Mouse (Mus musculus): Measurements from ENCODE around the gene Gstt2. TPM values are rescaled to one million over a fixed set of nuclear protein-coding genes. Genes with fewer than 3 reads are reported as not detected.

Gene Gstt2
- polyA plus RNA-seq, 2 experiments: 36.4 to 43.7 TPM

- Histone ChIP-seq H3K27ac (no peak overlapping the region), H3K9ac (replicated peaks) (no peak overlapping the region), H3K27me3 (ENCODE audit: control insufficient read depth, insufficient read depth, low read length) (no peaks in the 10 kb centered on the region), H3K4me3 (ENCODE audit: insufficient read depth in 1 of 2, low read depth in 2 of 2, low read length in 2 of 2) (no peak overlapping the region), H3K4me2 (ENCODE audit: low read depth) (peak overlapping the region; percentile 65), H3K36me3 (replicated peaks; ENCODE audit: control insufficient read depth, insufficient read depth, low read depth) (no peaks in the 10 kb centered on the region), H3K4me1 (replicated peaks; ENCODE audit: control insufficient read depth in 2 of 2, insufficient read depth in 2 of 2, low read length in 1 of 2) (peaks cover 5 to 13% of the 10 kb centered on the region in 2 experiments), H3K9me3 (ENCODE audit: control insufficient read depth, low read length) (no peaks in the 10 kb centered on the region)
- no peak for DNase-seq (ENCODE audit: low read depth in 3 of 3, low spot score in 3 of 3)
- WGBS (ENCODE audit: insufficient replicate concordance): 53% methylated on average over 10 of the region's 10 CpGs
- no peak for TF ChIP-seq CTCF (IDR thresholded peaks at IDR 0.05; ENCODE audit: low read depth)
- no peak for ATAC-seq (ENCODE audit: insufficient read depth)
Observed at GRCm38 (mm10) chr10:75873543-75874170, 36.4 kb upstream of the Gstt2 start.

- Histone ChIP-seq H3K4me1 (replicated peaks; ENCODE audit: control insufficient read depth in 2 of 2, insufficient read depth in 2 of 2, low read length in 1 of 2) (peaks cover 5 to 13% of the 10 kb centered on the region in 2 experiments), H3K27me3 (ENCODE audit: control insufficient read depth, insufficient read depth, low read length) (no peaks in the 10 kb centered on the region), H3K9me3 (ENCODE audit: control insufficient read depth, low read length) (no peaks in the 10 kb centered on the region), H3K27ac (no peak overlapping the region), H3K4me2 (ENCODE audit: low read depth) (peak overlapping the region; percentile 65), H3K36me3 (replicated peaks; ENCODE audit: control insufficient read depth, insufficient read depth, low read depth) (no peaks in the 10 kb centered on the region), H3K9ac (replicated peaks) (no peak overlapping the region), H3K4me3 (ENCODE audit: insufficient read depth in 1 of 2, low read depth in 2 of 2, low read length in 2 of 2) (peak overlapping the region; percentile 47 to 63)
- no peak for DNase-seq (ENCODE audit: low read depth in 3 of 3, low spot score in 3 of 3)
- peak; percentile 80 for ATAC-seq (ENCODE audit: insufficient read depth)
- no peak for TF ChIP-seq EP300 (IDR thresholded peaks at IDR 0.05; ENCODE audit: low read depth)
- TF ChIP-seq CTCF (IDR thresholded peaks at IDR 0.05; ENCODE audit: low read depth): no peak
- WGBS (ENCODE audit: insufficient replicate concordance): 5% methylated on average over 11 of the region's 11 CpGs
Observed at GRCm38 (mm10) chr10:75872915-75873542, 35.8 kb upstream of the Gstt2 start.

GRCm38 (mm10) chr10:75872025-75872914 lies 35.0 kb upstream of the Gstt2 start:
- H3K9me3 ChIP-seq (ENCODE audit: control insufficient read depth, low read length): no peaks in the 10 kb centered on the region
- 24% methylated on average over 10 of the region's 10 CpGs for WGBS (ENCODE audit: insufficient replicate concordance)
- TF ChIP-seq EP300 (IDR thresholded peaks at IDR 0.05; ENCODE audit: low read depth) (no peak), CTCF (IDR thresholded peaks at IDR 0.05; ENCODE audit: low read depth) (no peak)
- peak; percentile 37; the same call in 1 of the 2 replicates for ATAC-seq (ENCODE audit: insufficient read depth)
- H3K4me3 ChIP-seq (ENCODE audit: insufficient read depth in 1 of 2, low read depth in 2 of 2, low read length in 2 of 2): peak overlapping the region; percentile 47 to 63
- H3K36me3 ChIP-seq (replicated peaks; ENCODE audit: control insufficient read depth, insufficient read depth, low read depth): no peaks in the 10 kb centered on the region
- no peak overlapping the region for H3K27ac ChIP-seq
- no peak for DNase-seq (ENCODE audit: low read depth in 3 of 3, low spot score in 3 of 3)
- peaks cover 5 to 13% of the 10 kb centered on the region in 2 experiments for H3K4me1 ChIP-seq (replicated peaks; ENCODE audit: control insufficient read depth in 2 of 2, insufficient read depth in 2 of 2, low read length in 1 of 2)
- H3K9ac ChIP-seq (replicated peaks): no peak overlapping the region
- no peaks in the 10 kb centered on the region for H3K27me3 ChIP-seq (ENCODE audit: control insufficient read depth, insufficient read depth, low read length)
- H3K4me2 ChIP-seq (ENCODE audit: low read depth): peak overlapping the region; percentile 65

- no peak for ATAC-seq (ENCODE audit: insufficient read depth)
- H3K4me3 ChIP-seq (ENCODE audit: insufficient read depth in 1 of 2, low read depth in 2 of 2, low read length in 2 of 2): no peak overlapping the region
- H3K9ac ChIP-seq (replicated peaks): no peak overlapping the region
- H3K4me1 ChIP-seq (replicated peaks; ENCODE audit: control insufficient read depth in 2 of 2, insufficient read depth in 2 of 2, low read length in 1 of 2): peaks cover 3 to 17% of the 10 kb centered on the region in 2 experiments; a peak in 3 of 4 replicates
- no peaks in the 10 kb centered on the region for H3K27me3 ChIP-seq (ENCODE audit: control insufficient read depth, insufficient read depth, low read length)
- TF ChIP-seq CTCF (IDR thresholded peaks at IDR 0.05; ENCODE audit: low read depth) (no peak), EP300 (IDR thresholded peaks at IDR 0.05; ENCODE audit: low read depth) (no peak)
- no peaks in the 10 kb centered on the region for H3K9me3 ChIP-seq (ENCODE audit: control insufficient read depth, low read length)
- H3K36me3 ChIP-seq (replicated peaks; ENCODE audit: control insufficient read depth, insufficient read depth, low read depth): 0 out of 2 replicates have a peak, but pooled peaks cover 4% of the 10 kb centered on the region
- H3K27ac ChIP-seq: no peak overlapping the region
- no peak for DNase-seq (ENCODE audit: low read depth in 3 of 3, low spot score in 3 of 3)
- H3K4me2 ChIP-seq (ENCODE audit: low read depth): no peak overlapping the region
- 72% methylated on average over 5 of the region's 5 CpGs for WGBS (ENCODE audit: insufficient replicate concordance)
Observed at GRCm38 (mm10) chr10:75861587-75861986, 24.4 kb upstream of the Gstt2 start.

All from liver, embryonic 14.5 days (tissue).